Mouse (Mus musculus): ENCODE results near the gene Ppip5k1. TPM values are rescaled to one million over a fixed set of nuclear protein-coding genes. Genes with fewer than 3 reads are reported as not detected.
A peak's percentile ranks its signal among the peaks of the same experiment; 100 is the strongest.

The Ppip5k1 gene
- polyA plus RNA-seq, 1 experiment from 2014 or later = 6.2 TPM

DNA sequence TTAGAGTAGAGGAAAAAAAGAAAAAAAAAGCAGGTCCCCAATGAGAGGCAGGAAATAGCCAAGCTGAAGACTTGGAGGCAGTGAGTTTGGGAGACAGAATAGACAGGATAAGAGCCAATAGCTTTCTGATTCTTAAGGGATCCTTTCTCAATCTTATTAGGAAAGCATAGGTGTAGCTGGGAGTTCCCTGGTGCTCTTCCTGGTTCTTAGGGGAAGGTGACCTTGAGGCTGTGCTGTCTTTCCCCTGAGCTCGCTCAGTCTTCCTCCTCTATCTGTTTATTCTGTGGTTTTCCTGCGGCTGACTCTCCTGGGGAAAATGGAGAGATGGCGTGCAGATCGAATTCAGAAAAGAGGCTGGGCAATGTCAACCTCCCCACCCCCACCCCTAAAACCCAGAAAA, 2.8 kb upstream of the Ppip5k1 start:
- 3% methylated on average over 4 of the region's 4 CpGs for WGBS (ENCODE audit: insufficient replicate concordance)
- no peak overlapping the region for H3K4me2 ChIP-seq
- peaks cover 20% of the 10 kb centered on the region for H3K4me1 ChIP-seq (replicated peaks)
- H3K36me3 ChIP-seq (replicated peaks) = no peaks in the 10 kb centered on the region
- H3K9me3 ChIP-seq (replicated peaks) = no peaks in the 10 kb centered on the region
- ATAC-seq (ENCODE audit: insufficient read depth) = no peak
- H3K27ac ChIP-seq (replicated peaks) = no peak overlapping the region
- H3K27me3 ChIP-seq = peaks cover 72% of the 10 kb centered on the region
- no peak overlapping the region for H3K4me3 ChIP-seq (replicated peaks)
- H3K9ac ChIP-seq = no peak overlapping the region

DNA sequence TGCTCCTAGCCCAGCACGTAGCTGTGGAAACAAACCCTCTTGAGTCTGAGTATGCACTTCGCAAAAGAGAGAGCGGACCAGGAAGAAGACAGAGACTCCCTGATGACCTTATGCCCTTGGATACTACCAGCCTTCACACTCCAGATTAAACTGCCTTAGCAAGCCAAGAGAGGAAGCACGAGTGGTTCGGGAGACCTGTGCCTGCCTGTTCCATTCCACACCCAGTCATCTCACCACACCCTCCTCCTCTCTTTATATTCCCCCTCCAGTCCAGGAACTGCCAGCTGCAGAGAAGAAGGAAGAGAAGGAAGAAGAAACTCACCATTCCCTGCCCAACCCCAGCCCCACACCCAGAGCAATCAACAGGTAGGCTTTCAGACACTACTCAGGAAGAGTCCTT, 2.3 kb upstream of the Ppip5k1 start, which contains the start of gene Ckmt1:
Gene Ckmt1, plus strand, starts transcription at position 221 of the 400 bp plus-strand sequence.
- Histone ChIP-seq H3K9me3 (replicated peaks) (no peaks in the 10 kb centered on the region), H3K27ac (replicated peaks) (no peak within 1 kb of the TSS), H3K9ac (no peak within 1 kb of the TSS), H3K4me3 (replicated peaks) (no peak within 1 kb of the TSS), H3K27me3 (peaks cover 72% of the 10 kb centered on the region), H3K4me2 (peak within 1 kb of the TSS; percentile 32; the same call in 1 of the 2 replicates), H3K36me3 (replicated peaks) (no peaks in the 10 kb centered on the region), H3K4me1 (replicated peaks) (peaks cover 20% of the 10 kb centered on the region)
- no peak for ATAC-seq (ENCODE audit: insufficient read depth)
- 42% methylated on average over 5 of the region's 5 CpGs for WGBS (ENCODE audit: insufficient replicate concordance)

DNA sequence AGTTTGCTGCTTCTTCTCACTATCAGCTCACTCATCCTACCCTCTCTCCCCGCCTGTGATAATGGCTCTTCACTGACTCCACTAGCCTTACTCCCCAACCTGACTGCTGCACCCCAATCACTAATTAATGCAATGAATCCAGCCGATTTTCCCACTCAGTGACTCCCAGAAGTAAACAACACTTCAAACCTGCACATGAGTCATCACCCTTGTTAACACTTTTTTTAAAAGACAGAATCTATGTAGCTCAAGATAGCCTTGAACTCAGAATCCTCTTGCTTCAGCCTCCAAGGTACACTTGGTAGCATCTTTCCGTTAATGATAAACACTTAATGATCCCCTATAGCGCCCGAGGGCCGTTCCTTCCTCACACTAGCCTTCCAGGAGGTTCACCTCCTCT, 818 bp downstream of the Ppip5k1 start:
- 0 out of 2 replicates have a peak, but pooled peaks have one; percentile 4 for ATAC-seq (ENCODE audit: insufficient read depth)
- no peaks in the 10 kb centered on the region for H3K36me3 ChIP-seq (replicated peaks)
- no peak overlapping the region for H3K27ac ChIP-seq (replicated peaks)
- WGBS (ENCODE audit: insufficient replicate concordance) = 3% methylated on average over 6 of the region's 6 CpGs
- peaks cover 20% of the 10 kb centered on the region for H3K4me1 ChIP-seq (replicated peaks)
- H3K9ac ChIP-seq = peak overlapping the region; percentile 80
- H3K4me3 ChIP-seq (replicated peaks) = peak overlapping the region; percentile 89
- H3K4me2 ChIP-seq = peak overlapping the region; percentile 99
- H3K9me3 ChIP-seq (replicated peaks) = no peaks in the 10 kb centered on the region
- peaks cover 49% of the 10 kb centered on the region for H3K27me3 ChIP-seq

DNA sequence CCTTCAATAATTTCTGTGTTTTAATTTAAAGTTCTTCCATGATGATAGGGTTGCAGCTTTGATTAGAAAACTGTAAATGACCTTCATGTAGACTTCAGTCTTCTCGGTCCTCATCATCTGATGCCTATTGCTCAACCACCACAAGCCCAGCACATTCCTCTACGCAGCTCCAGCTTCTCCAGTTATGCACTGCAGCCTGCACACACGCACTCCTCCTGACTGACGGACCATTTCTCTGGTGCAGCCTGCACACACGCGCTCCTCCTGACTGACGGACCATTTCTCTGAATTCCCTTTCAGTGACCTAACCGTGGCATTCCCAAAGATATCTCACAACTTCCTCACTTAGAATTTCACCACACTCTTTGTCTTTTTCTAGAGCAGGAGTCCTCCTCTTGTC, 2.0 kb downstream of the Ppip5k1 start:
- WGBS (ENCODE audit: insufficient replicate concordance) = 58% methylated on average over 8 of the region's 8 CpGs
- no peak overlapping the region for H3K9ac ChIP-seq

DNA sequence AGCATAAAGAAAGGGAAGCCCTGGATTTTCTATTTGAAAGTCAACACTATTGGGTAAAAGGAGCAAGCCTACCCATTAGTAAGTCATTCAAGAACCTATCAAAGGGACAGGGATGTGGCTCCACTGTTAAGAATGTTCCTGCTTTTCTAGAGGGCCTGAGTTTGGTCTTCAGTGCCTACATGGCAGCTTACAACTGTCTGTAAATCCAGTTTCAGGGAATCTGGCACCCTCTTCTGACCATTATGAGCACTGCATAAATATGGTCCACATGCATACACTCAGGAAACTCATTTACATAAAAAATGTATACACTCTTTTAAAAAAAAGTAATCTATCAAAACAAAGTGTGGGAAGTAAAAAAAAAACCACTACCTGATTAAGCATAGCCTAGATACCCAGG, 16.1 kb downstream of the Ppip5k1 start:
- Histone ChIP-seq H3K9ac (no peak overlapping the region), H3K9me3 (replicated peaks) (no peaks in the 10 kb centered on the region), H3K27me3 (no peaks in the 10 kb centered on the region), H3K36me3 (replicated peaks) (no peaks in the 10 kb centered on the region), H3K4me2 (no peak overlapping the region), H3K4me1 (replicated peaks) (no peaks in the 10 kb centered on the region), H3K4me3 (replicated peaks) (no peak overlapping the region), H3K27ac (replicated peaks) (no peak overlapping the region)
- no peak for ATAC-seq (ENCODE audit: insufficient read depth)

More for the DNA sequence above, 2.0 kb downstream of the Ppip5k1 start:
- no peak overlapping the region for H3K4me3 ChIP-seq (replicated peaks)
- H3K36me3 ChIP-seq (replicated peaks) = 0 out of 2 replicates have a peak, but pooled peaks cover 5% of the 10 kb centered on the region
- H3K27me3 ChIP-seq = peaks cover 37% of the 10 kb centered on the region
- H3K4me1 ChIP-seq (replicated peaks) = peaks cover 14% of the 10 kb centered on the region
- H3K27ac ChIP-seq (replicated peaks) = no peak overlapping the region
- no peak overlapping the region for H3K4me2 ChIP-seq
- H3K9me3 ChIP-seq (replicated peaks) = no peaks in the 10 kb centered on the region
- ATAC-seq (ENCODE audit: insufficient read depth) = no peak

DNA sequence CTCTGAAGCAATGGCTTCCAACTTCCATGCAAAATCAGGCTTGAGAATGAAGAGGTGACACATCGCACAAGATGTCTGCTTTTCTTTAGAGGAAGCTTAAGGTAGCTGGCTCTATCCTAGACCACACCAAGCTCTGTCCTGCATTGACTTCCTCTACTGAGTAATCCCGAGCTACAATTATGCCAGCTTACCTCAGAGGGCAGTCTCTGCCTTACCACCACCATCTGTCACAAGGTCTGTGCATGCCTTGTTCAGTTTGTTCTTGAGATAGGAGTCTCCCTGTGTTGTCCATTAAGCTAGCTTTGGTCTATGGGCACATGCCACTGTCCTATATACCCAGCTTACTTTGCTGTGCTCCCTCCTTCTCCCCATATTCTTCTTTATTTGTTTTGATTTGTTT, 25.7 kb downstream of the Ppip5k1 start:
- H3K36me3 ChIP-seq (replicated peaks) = no peaks in the 10 kb centered on the region
- no peak overlapping the region for H3K27ac ChIP-seq (replicated peaks)
- H3K9ac ChIP-seq = no peak overlapping the region
- H3K9me3 ChIP-seq (replicated peaks) = no peaks in the 10 kb centered on the region
- H3K4me1 ChIP-seq (replicated peaks) = no peaks in the 10 kb centered on the region
- no peak for ATAC-seq (ENCODE audit: insufficient read depth)
- no peaks in the 10 kb centered on the region for H3K27me3 ChIP-seq
- H3K4me3 ChIP-seq (replicated peaks) = no peak overlapping the region
- 63% methylated on average over 2 of the region's 2 CpGs for WGBS (ENCODE audit: insufficient replicate concordance)
- no peak overlapping the region for H3K4me2 ChIP-seq

DNA sequence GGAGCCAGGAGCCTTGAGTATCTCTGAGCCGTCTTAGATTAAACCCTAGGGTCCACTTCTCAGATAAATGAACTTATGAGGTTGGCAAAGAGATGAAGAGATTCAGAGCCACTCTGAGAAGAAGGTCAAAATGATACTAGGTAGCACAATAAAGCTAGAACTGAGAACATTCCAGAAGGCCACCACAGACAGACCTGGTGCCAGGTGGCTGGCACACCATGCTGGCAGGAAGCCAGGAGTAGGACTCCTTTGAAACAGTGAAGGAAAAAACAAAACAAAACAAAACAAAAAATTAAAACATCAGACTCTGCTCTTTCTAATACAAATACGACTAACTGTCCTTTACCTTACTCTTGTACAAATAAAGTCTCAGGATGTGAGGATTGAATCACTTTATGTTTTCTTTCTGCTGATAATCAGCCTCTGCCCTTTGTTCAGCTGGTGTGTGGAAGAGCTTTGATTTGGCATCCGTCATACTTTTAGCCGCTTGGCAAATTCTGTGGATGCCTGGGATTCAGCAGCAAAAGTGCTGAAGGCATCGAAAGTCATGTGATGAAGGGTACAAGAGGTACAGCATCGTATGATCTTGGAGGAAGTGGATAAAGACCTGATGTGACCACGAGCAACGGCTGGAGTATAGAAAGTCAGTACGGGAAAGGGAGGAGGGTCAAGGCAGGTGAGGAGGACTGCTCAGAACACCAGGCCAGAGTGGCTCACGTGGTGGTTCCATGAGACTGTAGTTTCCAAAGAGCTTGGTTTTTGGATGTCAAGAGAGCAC, 31.3 kb downstream of the Ppip5k1 start:
- H3K9me3 ChIP-seq (replicated peaks) = no peaks in the 10 kb centered on the region
- no peak for ATAC-seq (ENCODE audit: insufficient read depth)
- H3K4me3 ChIP-seq (replicated peaks) = no peak overlapping the region
- H3K27me3 ChIP-seq = no peaks in the 10 kb centered on the region
- no peaks in the 10 kb centered on the region for H3K36me3 ChIP-seq (replicated peaks)
- no peaks in the 10 kb centered on the region for H3K4me1 ChIP-seq (replicated peaks)
- no peak overlapping the region for H3K27ac ChIP-seq (replicated peaks)
- no peak overlapping the region for H3K4me2 ChIP-seq
- 56% methylated on average over 10 of the region's 10 CpGs for WGBS (ENCODE audit: insufficient replicate concordance)
- H3K9ac ChIP-seq = no peak overlapping the region

DNA sequence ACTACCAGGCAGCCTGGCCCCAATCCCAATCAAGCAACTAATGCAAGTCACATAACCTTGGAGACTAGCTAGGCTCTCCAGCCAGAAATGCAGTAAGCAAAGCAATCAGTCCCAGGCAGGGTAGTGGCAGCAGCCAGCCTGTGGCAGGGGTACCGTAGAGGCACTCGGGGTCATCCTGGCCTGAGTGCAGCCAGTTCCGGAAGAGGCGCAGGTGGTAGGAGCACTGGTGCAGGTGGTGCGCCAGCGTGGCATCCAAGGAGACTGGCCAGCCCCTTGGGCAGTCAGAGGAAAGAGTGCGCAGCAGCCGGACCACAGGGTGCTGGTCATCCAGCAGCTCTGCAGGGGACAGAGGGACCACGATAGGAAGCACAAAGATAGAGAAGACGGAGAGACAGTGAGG, 32.2 kb downstream of the Ppip5k1 start:
- 82% methylated on average over 10 of the region's 10 CpGs for WGBS (ENCODE audit: insufficient replicate concordance)
- Histone ChIP-seq H3K36me3 (replicated peaks) (no peaks in the 10 kb centered on the region), H3K9me3 (replicated peaks) (no peaks in the 10 kb centered on the region), H3K4me1 (replicated peaks) (no peaks in the 10 kb centered on the region), H3K27ac (replicated peaks) (no peak overlapping the region), H3K27me3 (no peaks in the 10 kb centered on the region), H3K4me3 (replicated peaks) (no peak overlapping the region), H3K9ac (no peak overlapping the region), H3K4me2 (no peak overlapping the region)
- no peak for ATAC-seq (ENCODE audit: insufficient read depth)

DNA sequence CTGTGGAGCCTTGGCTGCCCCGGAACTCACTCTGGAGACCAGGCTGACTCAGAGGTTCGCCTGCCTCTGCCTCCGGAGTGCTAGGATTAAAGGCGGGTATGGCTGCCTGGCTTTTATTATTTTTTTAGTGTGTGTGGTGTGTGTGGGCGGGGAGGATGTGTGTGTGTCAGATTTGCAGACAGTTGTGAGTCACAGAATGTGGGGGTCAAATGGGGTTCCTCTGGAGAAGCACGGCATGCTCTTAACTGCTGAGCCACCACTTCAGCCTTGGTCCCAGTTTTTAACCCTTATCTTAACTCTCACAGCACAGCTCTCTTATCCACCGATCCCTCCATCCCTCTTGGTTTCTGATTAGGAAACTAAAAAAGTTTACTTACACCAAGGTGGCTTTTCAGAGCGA, 38.9 kb downstream of the Ppip5k1 start:
- Histone ChIP-seq H3K36me3 (replicated peaks) (no peaks in the 10 kb centered on the region), H3K4me2 (no peak overlapping the region), H3K9me3 (replicated peaks) (no peaks in the 10 kb centered on the region), H3K4me3 (replicated peaks) (no peak overlapping the region), H3K9ac (no peak overlapping the region), H3K27ac (replicated peaks) (no peak overlapping the region), H3K4me1 (replicated peaks) (no peaks in the 10 kb centered on the region), H3K27me3 (no peaks in the 10 kb centered on the region)
- WGBS (ENCODE audit: insufficient replicate concordance) = 39% methylated on average over 8 of the region's 8 CpGs
- no peak for ATAC-seq (ENCODE audit: insufficient read depth)

DNA sequence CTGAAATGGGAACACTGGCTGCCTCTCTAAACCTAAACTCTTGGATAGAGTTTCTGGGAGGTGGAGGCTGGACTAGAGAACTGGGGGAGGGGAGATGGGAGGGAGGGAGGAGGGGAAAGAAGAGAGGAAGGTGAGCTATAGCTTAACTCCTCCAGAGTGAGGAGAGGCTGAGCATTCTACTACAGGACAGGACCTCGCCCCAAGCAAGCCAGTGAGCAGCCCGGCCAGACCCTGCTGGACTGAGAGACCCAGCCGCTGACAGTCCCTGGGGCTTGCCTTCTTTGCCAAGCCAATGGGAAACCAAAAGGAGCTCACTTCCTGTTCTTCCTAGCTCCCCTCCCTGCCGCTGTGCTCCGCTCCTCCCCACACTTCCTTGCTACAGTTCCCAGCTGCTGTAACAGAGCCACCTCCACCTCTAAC, 46.2 kb downstream of the Ppip5k1 start:
- Histone ChIP-seq H3K9me3 (replicated peaks) (no peaks in the 10 kb centered on the region), H3K4me2 (peak overlapping the region; percentile 23), H3K4me1 (replicated peaks) (no peaks in the 10 kb centered on the region), H3K36me3 (replicated peaks) (no peaks in the 10 kb centered on the region), H3K4me3 (replicated peaks) (no peak overlapping the region), H3K9ac (no peak overlapping the region), H3K27me3 (peaks cover 42% of the 10 kb centered on the region), H3K27ac (replicated peaks) (no peak overlapping the region)
- WGBS (ENCODE audit: insufficient replicate concordance) = 12% methylated on average over 5 of the region's 5 CpGs
- no peak for ATAC-seq (ENCODE audit: insufficient read depth)

DNA sequence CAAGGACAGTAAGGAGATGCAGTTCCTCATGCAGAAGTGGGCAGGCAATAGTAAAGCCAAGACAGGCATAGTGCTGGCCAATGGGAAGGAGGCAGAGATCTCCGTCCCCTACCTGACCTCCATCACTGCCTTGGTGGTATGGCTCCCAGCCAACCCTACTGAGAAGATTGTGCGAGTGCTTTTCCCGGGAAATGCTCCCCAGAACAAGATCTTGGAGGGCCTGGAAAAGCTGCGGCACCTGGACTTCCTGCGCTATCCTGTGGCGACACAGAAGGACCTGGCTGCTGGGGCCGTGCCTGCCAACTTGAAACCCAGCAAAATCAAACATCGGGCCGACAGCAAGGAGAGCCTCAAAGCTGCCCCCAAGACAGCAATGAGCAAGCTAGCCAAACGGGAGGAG, 55.2 kb downstream of the Ppip5k1 start:
- Histone ChIP-seq H3K9ac (no peak overlapping the region), H3K27ac (replicated peaks) (no peak overlapping the region), H3K9me3 (replicated peaks) (no peaks in the 10 kb centered on the region), H3K4me2 (no peak overlapping the region), H3K36me3 (replicated peaks) (no peaks in the 10 kb centered on the region), H3K4me3 (replicated peaks) (no peak overlapping the region), H3K4me1 (replicated peaks) (0 out of 2 replicates have a peak, but pooled peaks cover 8% of the 10 kb centered on the region), H3K27me3 (peaks cover 98% of the 10 kb centered on the region)
- no peak for ATAC-seq (ENCODE audit: insufficient read depth)
- WGBS (ENCODE audit: insufficient replicate concordance) = 65% methylated on average over 10 of the region's 10 CpGs

DNA sequence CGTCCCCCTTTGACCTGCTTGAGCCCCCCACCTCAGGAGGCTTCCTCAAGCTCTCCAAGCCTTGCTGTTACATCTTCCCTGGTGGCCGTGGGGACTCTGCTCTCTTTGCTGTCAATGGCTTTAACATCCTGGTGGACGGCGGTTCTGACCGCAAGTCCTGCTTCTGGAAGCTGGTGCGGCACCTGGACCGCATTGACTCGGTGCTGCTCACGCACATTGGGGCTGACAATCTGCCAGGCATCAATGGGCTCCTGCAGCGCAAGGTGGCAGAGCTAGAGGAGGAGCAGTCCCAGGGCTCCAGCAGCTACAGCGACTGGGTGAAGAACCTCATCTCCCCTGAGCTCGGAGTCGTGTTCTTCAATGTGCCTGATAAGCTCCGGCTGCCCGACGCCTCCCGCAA, 55.7 kb downstream of the Ppip5k1 start:
- Histone ChIP-seq H3K4me1 (replicated peaks) (0 out of 2 replicates have a peak, but pooled peaks cover 8% of the 10 kb centered on the region), H3K4me2 (no peak overlapping the region), H3K4me3 (replicated peaks) (no peak overlapping the region), H3K27me3 (peaks cover 98% of the 10 kb centered on the region), H3K9me3 (replicated peaks) (no peaks in the 10 kb centered on the region), H3K9ac (no peak overlapping the region), H3K27ac (replicated peaks) (no peak overlapping the region), H3K36me3 (replicated peaks) (no peaks in the 10 kb centered on the region)
- ATAC-seq (ENCODE audit: insufficient read depth) = no peak
- 77% methylated on average over 17 of the region's 17 CpGs for WGBS (ENCODE audit: insufficient replicate concordance)
